Mouse (Mus musculus): ENCODE data around the gene Myl6. TPM values are rescaled to one million over a fixed set of nuclear protein-coding genes. Genes with fewer than 3 reads are reported as not detected.
"Not testable (repeated sequence)": the region's sequence is repeated elsewhere in the genome, so short reads cannot be mapped to it uniquely, and the experiment has no call there.

Gene Myl6
- polyA plus RNA-seq, 1 experiment from 2014 or later = 685 TPM

DNA sequence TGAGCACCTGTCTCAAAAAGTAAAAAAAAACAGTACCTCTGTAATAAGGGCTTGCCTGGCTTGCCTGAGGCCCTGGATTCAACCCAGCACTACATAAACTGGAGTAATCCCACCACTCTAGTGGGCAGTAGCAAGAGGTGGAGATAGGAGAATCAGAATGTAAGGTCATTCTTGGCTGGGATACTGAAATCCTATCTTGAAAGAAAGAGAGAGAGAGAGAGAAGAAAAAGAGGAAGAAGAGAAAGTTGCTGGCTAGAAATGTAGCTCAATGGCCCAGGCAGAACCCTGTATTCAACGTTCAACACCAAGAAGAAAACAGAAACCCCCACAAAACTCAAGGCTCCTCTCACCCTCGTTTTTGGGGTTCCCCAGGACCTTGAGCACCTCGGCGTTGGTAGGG lies 2.0 kb upstream of the Myl6 start:
- ATAC-seq (replicated peaks; ENCODE audit: low FRiP score) (no peak), DNase-seq (ENCODE audit: low spot score) (no peak)
- WGBS = 83% methylated on average over 4 of the region's 4 CpGs
- H3K27ac ChIP-seq (ENCODE audit: low read depth, low read length) = no peak overlapping the region
- H3K4me1 ChIP-seq (replicated peaks; ENCODE audit: control insufficient read depth, insufficient read depth, low read length) = peaks cover 33% of the 10 kb centered on the region
- no peaks in the 10 kb centered on the region for H3K27me3 ChIP-seq (replicated peaks; ENCODE audit: control insufficient read depth, insufficient read depth, low read length)
- peaks cover 3% of the 10 kb centered on the region; the same call in 1 of the 2 replicates for H3K36me3 ChIP-seq (ENCODE audit: control insufficient read depth, insufficient read depth, low read length)
- no peaks in the 10 kb centered on the region for H3K9me3 ChIP-seq (ENCODE audit: control insufficient read depth, low read length)
- peak overlapping the region; percentile 22; the same call in 1 of the 2 replicates for H3K4me2 ChIP-seq
- no peak overlapping the region for H3K9ac ChIP-seq (ENCODE audit: low read depth, low read length)
- H3K4me3 ChIP-seq (ENCODE audit: low read depth, low read length) = no peak overlapping the region

DNA sequence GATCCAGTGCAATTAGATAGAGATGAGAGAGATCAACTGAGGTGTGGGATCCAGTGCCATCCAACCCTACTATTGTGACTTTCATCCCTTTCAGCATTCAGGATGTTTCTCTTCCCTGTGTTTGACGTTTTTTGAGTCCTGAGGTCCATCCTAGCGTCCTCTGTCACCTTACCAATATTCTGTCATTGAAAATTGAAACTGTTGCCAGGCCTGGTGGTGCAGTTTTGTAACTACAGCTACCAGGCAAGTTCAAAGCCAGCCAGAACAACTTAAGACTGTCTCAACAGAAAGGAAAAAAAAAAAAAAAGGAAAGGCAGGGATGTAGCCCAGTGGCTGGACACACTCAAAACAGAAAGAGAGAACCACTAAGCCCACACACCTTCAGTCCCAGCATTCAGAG lies 1.3 kb upstream of the Myl6 start:
- H3K27me3 ChIP-seq (replicated peaks; ENCODE audit: control insufficient read depth, insufficient read depth, low read length) = no peaks in the 10 kb centered on the region
- ATAC-seq (replicated peaks; ENCODE audit: low FRiP score) (no peak), DNase-seq (ENCODE audit: low spot score) (no peak)
- 67% methylated on average over 2 of the region's 2 CpGs for WGBS
- peak overlapping the region; percentile 81 for H3K4me3 ChIP-seq (ENCODE audit: low read depth, low read length)
- no peaks in the 10 kb centered on the region for H3K9me3 ChIP-seq (ENCODE audit: control insufficient read depth, low read length)
- peak overlapping the region; percentile 89; the same call in 1 of the 2 replicates for H3K27ac ChIP-seq (ENCODE audit: low read depth, low read length)
- H3K9ac ChIP-seq (ENCODE audit: low read depth, low read length) = peak overlapping the region; percentile 82
- peaks cover 6% of the 10 kb centered on the region for H3K36me3 ChIP-seq (ENCODE audit: control insufficient read depth, insufficient read depth, low read length)
- peak overlapping the region; percentile 78 for H3K4me2 ChIP-seq
- peaks cover 35% of the 10 kb centered on the region for H3K4me1 ChIP-seq (replicated peaks; ENCODE audit: control insufficient read depth, insufficient read depth, low read length)

DNA sequence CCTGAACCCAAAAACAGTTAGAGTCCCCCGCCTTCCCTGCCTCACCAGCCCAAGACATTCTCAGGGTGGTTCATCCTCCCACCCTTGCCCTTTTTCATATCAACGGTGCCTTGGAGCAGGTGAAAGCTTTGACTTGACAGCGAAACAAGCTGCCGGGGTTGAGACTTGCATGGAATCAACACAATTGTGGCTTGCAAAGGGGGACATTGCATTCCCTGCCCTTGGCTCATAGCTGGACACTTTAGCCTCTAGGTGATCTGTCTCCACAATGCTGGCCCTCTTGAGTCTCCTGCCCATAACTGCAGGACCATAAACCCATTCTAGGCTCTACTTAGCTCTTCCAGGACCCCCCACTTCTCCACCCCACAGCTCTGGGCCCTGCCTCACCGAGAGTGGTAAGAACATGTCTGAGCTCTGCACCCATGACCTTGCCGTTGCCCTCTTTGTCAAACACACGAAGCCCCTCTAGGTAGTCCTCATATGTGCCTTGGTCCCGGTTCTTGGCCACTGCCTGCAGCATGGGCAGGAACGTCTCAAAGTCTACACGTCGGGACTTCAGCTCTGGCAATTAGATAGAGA lies 811 bp upstream of the Myl6 start:
- peak overlapping the region; percentile 81 for H3K4me3 ChIP-seq (ENCODE audit: low read depth, low read length)
- peak overlapping the region; percentile 82 for H3K9ac ChIP-seq (ENCODE audit: low read depth, low read length)
- H3K4me2 ChIP-seq = peak overlapping the region; percentile 78
- ATAC-seq (replicated peaks; ENCODE audit: low FRiP score) (no peak), DNase-seq (ENCODE audit: low spot score) (no peak)
- H3K9me3 ChIP-seq (ENCODE audit: control insufficient read depth, low read length) = no peaks in the 10 kb centered on the region
- H3K27ac ChIP-seq (ENCODE audit: low read depth, low read length) = peak overlapping the region; percentile 89; the same call in 1 of the 2 replicates
- H3K4me1 ChIP-seq (replicated peaks; ENCODE audit: control insufficient read depth, insufficient read depth, low read length) = peaks cover 36% of the 10 kb centered on the region
- H3K36me3 ChIP-seq (ENCODE audit: control insufficient read depth, insufficient read depth, low read length) = peaks cover 10% of the 10 kb centered on the region
- no peaks in the 10 kb centered on the region for H3K27me3 ChIP-seq (replicated peaks; ENCODE audit: control insufficient read depth, insufficient read depth, low read length)
- WGBS = 45% methylated on average over 11 of the region's 11 CpGs

GRCm38 (mm10) chr10:128493319-128493694 lies 638 bp downstream of the Myl6 start:
- whole genome bisulfite sequencing = 0% methylated on average over 12 of the region's 12 CpGs
- DNase-seq (ENCODE audit: low spot score) = no peak
- H3K4me1 ChIP-seq (replicated peaks; ENCODE audit: control insufficient read depth, insufficient read depth, low read length) = peaks cover 42% of the 10 kb centered on the region
- peak overlapping the region; percentile 81 for H3K4me3 ChIP-seq (ENCODE audit: low read depth, low read length)
- peaks cover 22% of the 10 kb centered on the region for H3K36me3 ChIP-seq (ENCODE audit: control insufficient read depth, insufficient read depth, low read length)
- no peaks in the 10 kb centered on the region for H3K9me3 ChIP-seq (ENCODE audit: control insufficient read depth, low read length)
- H3K9ac ChIP-seq (ENCODE audit: low read depth, low read length) = peak overlapping the region; percentile 82
- no peaks in the 10 kb centered on the region for H3K27me3 ChIP-seq (replicated peaks; ENCODE audit: control insufficient read depth, insufficient read depth, low read length)
- peak; percentile 22 for ATAC-seq (replicated peaks; ENCODE audit: low FRiP score)
- H3K4me2 ChIP-seq = peak overlapping the region; percentile 78
- H3K27ac ChIP-seq (ENCODE audit: low read depth, low read length) = peak overlapping the region; percentile 89

DNA sequence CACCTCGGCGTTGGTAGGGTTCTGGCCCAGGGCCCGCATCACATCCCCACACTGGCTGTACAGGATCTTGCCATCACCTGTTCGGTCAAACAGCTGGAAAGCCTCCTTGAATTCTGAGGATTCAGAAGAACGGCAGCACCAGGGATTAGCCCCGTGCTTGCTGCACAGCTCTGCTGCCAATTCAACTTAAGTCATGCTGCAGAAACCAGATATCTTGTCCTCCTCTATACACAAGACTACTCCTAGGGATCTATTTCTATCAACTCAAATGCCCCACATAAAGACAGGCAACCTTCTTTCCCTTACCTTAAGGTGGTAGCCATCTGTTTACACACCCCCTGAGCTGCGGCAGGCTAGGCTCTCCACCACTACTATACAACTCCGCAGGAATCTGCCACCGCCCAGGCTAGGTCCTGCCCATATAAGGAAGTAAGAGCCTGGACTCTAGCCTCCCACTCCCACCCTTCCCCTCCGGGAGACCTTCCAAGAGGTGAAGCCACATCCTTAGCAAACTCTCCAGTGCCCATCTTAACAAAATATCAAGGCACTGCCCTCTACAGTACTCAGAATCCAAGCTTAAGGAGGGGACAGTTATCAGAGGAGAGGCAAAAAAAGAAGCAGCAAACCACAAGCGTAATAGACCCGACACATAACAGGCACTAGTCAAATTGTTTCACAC lies 1.2 kb downstream of the Myl6 start:
- H3K27me3 ChIP-seq (replicated peaks; ENCODE audit: control insufficient read depth, insufficient read depth, low read length) = no peaks in the 10 kb centered on the region
- DNase-seq (ENCODE audit: low spot score) (peak; percentile 63), ATAC-seq (replicated peaks; ENCODE audit: low FRiP score) (peak; percentile 62)
- H3K4me3 ChIP-seq (ENCODE audit: low read depth, low read length) = peak overlapping the region; percentile 81
- H3K36me3 ChIP-seq (ENCODE audit: control insufficient read depth, insufficient read depth, low read length) = peaks cover 27% of the 10 kb centered on the region
- peak overlapping the region; percentile 78 for H3K4me2 ChIP-seq
- H3K27ac ChIP-seq (ENCODE audit: low read depth, low read length) = peak overlapping the region; percentile 89
- peak overlapping the region; percentile 82 for H3K9ac ChIP-seq (ENCODE audit: low read depth, low read length)
- 28% methylated on average over 12 of the region's 12 CpGs for WGBS
- no peaks in the 10 kb centered on the region for H3K9me3 ChIP-seq (ENCODE audit: control insufficient read depth, low read length)
- peaks cover 38% of the 10 kb centered on the region for H3K4me1 ChIP-seq (replicated peaks; ENCODE audit: control insufficient read depth, insufficient read depth, low read length)

- Histone ChIP-seq H3K27ac (ENCODE audit: low read depth, low read length) (peak overlapping the region; percentile 89), H3K4me3 (ENCODE audit: low read depth, low read length) (peak overlapping the region; percentile 81), H3K4me2 (peak overlapping the region; percentile 78), H3K4me1 (replicated peaks; ENCODE audit: control insufficient read depth, insufficient read depth, low read length) (peaks cover 36% of the 10 kb centered on the region), H3K36me3 (ENCODE audit: control insufficient read depth, insufficient read depth, low read length) (peaks cover 34% of the 10 kb centered on the region), H3K9ac (ENCODE audit: low read depth, low read length) (peak overlapping the region; percentile 82)
- not testable (repeated sequence) for ATAC-seq (replicated peaks; ENCODE audit: low FRiP score); DNase-seq (ENCODE audit: low spot score); H3K9me3 ChIP-seq (ENCODE audit: control insufficient read depth, low read length); H3K27me3 ChIP-seq (replicated peaks; ENCODE audit: control insufficient read depth, insufficient read depth, low read length)
- WGBS = 63% methylated on average over 8 of the region's 8 CpGs
Measured at GRCm38 (mm10) chr10:128492051-128492450, 1.9 kb downstream of the Myl6 start.

GRCm38 (mm10) chr10:128491495-128491894 lies 2.5 kb downstream of the Myl6 start:
- Histone ChIP-seq H3K27me3 (replicated peaks; ENCODE audit: control insufficient read depth, insufficient read depth, low read length) (no peaks in the 10 kb centered on the region), H3K4me3 (ENCODE audit: low read depth, low read length) (peak overlapping the region; percentile 81), H3K36me3 (ENCODE audit: control insufficient read depth, insufficient read depth, low read length) (peaks cover 36% of the 10 kb centered on the region), H3K4me1 (replicated peaks; ENCODE audit: control insufficient read depth, insufficient read depth, low read length) (peaks cover 36% of the 10 kb centered on the region), H3K27ac (ENCODE audit: low read depth, low read length) (no peak overlapping the region), H3K4me2 (peak overlapping the region; percentile 78), H3K9ac (ENCODE audit: low read depth, low read length) (no peak overlapping the region; the same call in 1 of the 2 replicates), H3K9me3 (ENCODE audit: control insufficient read depth, low read length) (no peaks in the 10 kb centered on the region)
- no peak for ATAC-seq (replicated peaks; ENCODE audit: low FRiP score)
- DNase-seq (ENCODE audit: low spot score) = no peak
- WGBS = 52% methylated on average over 6 of the region's 6 CpGs

- Histone ChIP-seq H3K4me1 (replicated peaks; ENCODE audit: control insufficient read depth, insufficient read depth, low read length) (peaks cover 36% of the 10 kb centered on the region), H3K9me3 (ENCODE audit: control insufficient read depth, low read length) (no peaks in the 10 kb centered on the region), H3K27me3 (replicated peaks; ENCODE audit: control insufficient read depth, insufficient read depth, low read length) (no peaks in the 10 kb centered on the region), H3K4me2 (no peak overlapping the region), H3K4me3 (ENCODE audit: low read depth, low read length) (no peak overlapping the region), H3K27ac (ENCODE audit: low read depth, low read length) (no peak overlapping the region), H3K9ac (ENCODE audit: low read depth, low read length) (no peak overlapping the region; the same call in 1 of the 2 replicates), H3K36me3 (ENCODE audit: control insufficient read depth, insufficient read depth, low read length) (peaks cover 38% of the 10 kb centered on the region)
- WGBS = 65% methylated on average over 5 of the region's 5 CpGs
- DNase-seq (ENCODE audit: low spot score) = no peak
- ATAC-seq (replicated peaks; ENCODE audit: low FRiP score) = no peak
Measured at GRCm38 (mm10) chr10:128490912-128491311, 3.0 kb downstream of the Myl6 start.

All from liver, embryonic 11.5 days (tissue).